Mouse (Mus musculus) fibroblast of lung, adult 2 months (primary cell): ENCODE measurements around the gene Samhd1.

ENCODE experiments used
- DNase-seq: peaks from one replicate; pipeline ENCODE4 v3.0.0-alpha.2; 2011; ENCODE audit warnings: low read depth

Samhd1 gene

DNA sequence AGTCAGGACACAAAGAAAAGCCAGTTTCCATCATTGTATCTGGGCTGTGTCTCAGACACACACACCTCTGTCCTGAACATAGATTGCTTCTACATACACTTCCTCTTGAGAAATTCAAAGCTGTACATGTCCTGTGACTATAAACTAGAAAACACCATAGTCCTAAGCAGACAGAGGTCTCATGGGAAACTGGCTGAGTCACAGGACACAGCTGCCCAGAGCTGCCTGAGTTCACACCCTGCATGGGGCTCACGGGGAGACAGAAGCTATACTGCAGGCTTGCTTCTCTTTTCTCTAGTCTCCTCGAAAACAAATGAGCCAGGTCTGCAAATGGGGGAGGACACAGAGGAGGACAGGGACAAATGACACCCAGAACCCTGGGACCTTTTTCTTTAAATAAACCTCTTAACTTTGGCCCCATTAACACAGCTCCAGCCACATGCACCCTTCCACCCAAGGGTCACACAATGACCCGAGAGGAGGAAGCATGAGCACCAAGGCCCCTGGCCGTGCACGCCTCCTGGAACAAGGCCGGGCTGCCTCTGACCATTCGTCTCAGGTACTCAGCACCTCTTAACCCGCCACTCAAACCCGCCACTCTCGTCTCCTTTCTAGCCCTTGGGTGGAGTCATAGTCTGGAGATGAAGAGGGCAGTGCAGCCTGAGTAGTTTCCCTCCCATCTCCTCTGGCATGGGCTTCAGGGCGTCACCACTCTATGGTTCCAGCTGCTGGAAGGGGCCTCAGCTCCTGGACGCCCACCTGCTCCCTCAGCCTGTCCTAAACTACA is 35.3 kb downstream of the Samhd1 start:
- no peak for DNase-seq

DNA sequence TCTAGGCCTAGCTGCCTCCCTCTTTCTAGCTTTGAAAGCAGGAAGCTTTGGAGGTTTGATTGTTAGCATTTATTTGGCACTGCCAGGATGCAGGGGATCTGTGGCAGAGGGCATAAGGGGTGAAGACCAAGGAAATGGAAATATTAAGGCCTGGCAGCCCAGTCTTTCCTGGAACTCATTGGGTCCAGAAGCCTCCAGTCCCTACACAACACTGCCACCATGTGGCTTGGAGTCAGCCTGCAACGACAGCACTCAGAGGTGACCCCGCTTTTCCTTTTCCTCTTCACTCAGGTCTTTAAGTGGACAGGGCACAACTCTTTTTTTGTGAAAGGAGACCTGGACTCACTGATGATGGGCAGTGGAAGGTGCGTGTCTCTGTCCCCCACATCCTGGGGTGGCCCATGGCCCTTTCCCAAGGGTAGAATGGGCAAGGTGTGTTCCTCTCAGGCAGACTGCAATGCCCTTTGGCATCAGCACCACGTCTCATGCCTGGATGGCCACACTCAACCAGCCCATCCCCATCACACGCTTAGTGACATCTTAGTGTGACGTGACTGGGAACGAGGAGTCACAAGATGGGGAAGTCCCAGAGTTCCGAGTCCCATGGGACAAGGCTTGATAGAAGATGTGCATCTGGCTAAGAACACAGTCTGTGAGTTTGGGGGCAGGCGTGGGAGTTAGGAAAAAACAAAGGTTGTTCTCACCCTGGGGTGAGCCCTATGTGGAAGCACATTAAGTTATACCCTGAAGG is 39.9 kb downstream of the Samhd1 start:
- DNase-seq, result no peak

GRCm38 (mm10) chr2:157092024-157092423 is 43.0 kb downstream of the Samhd1 start:
- DNase-seq, result no peak

DNA sequence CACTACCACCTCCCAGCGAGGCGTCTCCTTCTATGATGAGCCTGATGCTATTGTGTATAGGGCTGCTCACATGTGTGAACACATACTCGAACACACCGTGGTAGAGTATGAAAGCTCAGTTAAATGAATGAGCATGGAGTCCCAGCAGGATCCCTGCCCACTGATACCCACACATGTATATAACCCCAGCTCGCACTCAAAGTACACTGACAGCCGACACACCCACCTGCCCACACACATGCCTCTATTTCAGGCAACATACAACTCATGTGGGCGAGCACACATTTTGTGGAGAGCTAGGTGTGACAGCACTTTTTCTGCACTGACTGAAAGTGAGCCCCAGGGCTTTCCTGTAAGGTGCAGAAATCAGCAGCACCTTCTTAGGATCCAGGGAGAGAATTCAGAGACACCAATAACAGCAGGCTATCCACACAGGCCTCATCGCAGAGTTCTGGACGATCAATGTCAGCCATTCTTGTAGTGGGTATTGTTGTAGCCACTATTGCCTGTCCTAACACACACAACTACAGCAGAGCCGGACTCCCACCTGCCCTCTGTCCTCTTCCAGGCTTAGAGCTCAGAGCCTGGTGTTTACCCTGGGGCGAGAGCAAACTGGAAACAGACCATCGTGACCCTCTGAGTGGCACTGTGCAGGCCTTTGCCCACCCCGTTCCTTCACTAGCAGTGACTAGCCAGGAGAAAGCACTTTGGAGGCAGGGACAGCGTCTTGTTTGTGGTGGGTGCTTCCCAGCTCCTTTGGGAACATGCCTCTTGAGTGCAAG is 47.3 kb downstream of the Samhd1 start:
- DNase-seq, result no peak

DNA sequence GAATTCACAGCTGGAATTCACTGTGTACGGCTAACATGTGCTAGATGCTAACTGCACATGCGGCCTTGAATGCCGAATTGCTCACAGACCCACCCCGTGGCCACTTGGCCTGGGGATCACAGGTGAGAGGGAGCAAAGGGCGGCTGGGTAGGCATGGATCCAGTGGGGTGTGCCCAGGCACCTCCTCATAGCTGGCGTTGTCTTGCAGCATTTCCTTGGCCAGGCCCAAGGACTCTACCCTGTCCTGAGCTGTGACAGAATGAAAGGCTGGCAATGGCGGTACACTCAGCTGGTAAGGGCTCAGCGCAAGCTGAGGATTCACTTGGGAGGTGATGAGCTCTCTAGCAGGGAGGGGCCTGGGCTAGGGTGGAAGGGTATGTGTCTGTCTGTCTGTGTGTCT is 48.3 kb downstream of the Samhd1 start, which contains the start of gene Tldc2:
Gene Tldc2 (plus strand): TSS at position 260 of the 400 bp plus-strand sequence.
- no peak for DNase-seq

- DNase-seq, result no peak
Measured at GRCm38 (mm10) chr2:157084831-157085585, 50.1 kb downstream of the Samhd1 start.

DNA sequence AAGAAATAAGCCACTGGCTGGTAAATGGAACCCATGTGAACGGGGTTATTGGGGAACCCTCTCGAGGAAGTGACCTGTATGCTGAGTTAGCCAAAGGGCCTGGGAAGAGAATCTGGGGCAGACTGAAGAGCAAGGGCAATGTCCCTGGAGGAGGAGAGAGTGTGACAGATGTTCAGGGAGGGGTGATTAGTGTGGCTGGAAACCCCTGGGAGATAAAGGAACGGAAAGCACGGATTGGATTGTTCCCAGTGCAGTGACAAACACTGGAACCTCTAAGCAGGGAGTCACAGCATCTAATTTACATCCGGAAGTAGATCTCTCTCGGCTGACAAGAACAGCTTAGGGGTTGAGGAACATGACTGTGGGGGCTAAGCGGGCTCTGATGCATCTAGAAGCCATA is 53.1 kb downstream of the Samhd1 start:
- DNase-seq, result no peak

DNA sequence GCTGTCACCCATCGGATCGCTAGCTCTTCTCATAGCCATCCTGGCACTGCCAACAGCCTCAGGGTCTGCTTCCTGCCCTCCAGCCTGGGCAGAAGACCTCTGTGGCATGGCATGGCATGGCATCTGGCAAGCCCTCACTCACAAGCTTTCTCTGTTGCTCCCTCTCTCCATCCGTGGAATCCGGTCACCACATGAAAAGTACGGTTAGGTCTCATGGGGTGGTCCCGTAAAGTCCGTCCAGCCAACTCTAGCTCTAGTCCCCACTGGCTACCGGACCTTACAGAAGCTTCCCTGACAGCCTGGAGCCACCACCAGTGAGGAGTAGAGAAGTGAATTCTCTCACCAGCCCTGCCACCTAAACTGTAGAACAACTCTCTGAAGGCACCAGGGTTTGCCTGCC is 53.7 kb downstream of the Samhd1 start:
- no peak for DNase-seq

GRCm38 (mm10) chr2:157079701-157080180 is 55.3 kb downstream of the Samhd1 start:
- DNase-seq, result no peak

- DNase-seq, result no peak
Measured at GRCm38 (mm10) chr2:157078793-157079700, 56.0 kb downstream of the Samhd1 start, which contains the start of gene Soga1. Gene Soga1, minus strand, starts transcription at chr2:157079254.

DNA sequence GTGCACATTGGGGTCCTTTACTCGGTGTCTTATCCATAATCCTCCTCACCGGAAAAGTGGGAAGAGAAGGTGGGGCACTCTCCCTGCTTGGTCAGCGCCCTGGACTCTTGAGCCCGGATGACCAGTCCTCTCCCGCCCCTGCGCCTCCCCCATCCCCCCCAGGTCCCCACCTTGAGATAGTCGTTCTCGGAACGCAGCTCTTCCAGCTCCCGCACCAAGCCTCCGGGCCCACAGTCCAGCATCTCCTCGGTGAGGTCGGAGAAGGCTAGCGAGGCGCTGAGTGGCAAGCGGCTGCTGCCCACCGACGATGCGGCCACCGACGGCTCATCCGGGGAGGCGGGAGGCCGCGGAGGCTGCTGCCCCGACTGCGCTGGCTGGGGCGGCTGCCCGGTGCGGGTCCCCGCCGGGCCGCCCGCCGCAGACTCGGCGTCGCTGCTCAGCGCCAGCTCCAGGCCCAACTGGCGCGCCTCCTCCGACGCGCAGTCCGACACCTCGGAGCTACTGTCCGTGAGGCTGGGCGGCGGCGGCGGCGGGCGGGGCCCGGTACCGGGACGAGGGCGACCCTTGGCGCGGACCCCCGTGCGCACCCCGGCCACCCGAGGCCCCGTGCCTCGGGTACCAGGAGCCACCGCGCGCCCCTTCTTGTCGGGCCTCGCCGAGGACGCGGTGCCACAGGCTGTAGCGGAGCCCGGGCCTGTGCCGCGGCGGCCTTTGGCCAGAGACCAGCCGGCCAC is 56.8 kb downstream of the Samhd1 start:
- no peak for DNase-seq

GRCm38 (mm10) chr2:157077641-157078058 is 57.4 kb downstream of the Samhd1 start:
- DNase-seq, result no peak

DNA sequence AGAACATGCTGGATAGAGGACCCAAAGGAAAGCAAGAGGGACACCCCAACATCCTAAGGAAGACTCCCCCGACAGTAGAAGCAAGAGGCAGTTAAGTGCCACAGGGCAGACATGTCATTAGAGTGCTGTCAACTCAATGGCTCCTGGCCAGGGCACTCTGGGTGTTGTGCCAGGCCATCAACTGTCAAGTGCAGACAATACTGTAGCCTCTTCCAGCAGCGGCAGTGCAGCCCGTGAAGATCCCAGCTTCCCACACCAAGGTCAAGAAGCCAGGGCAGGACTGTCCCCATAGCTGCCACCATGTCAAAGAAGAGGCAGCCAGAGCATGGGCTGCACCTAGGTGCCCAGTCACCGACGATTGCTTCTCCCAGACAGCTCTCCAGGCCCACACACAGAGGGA is 57.9 kb downstream of the Samhd1 start:
- no peak for DNase-seq

DNA sequence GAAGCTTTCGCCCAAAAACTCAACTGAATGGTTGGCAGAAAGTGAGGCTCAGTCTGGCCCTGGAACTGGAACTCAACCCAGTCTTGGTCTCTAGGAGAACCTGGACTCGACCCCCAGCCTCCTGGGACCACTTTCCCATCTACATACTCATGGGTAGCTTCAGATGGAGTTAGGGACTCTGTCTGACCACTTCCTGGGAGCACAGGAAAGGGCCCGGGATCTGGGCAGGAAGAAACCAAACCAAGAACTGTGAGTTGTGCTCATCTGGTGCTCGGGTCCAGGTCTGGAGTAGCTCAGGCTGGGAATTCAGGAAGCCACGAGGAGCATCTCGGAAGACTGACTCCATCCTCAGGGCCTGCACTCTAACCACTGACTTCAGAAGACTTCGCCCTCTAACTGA is 58.5 kb downstream of the Samhd1 start:
- DNase-seq, result no peak

- DNase-seq, result no peak
Measured at GRCm38 (mm10) chr2:157075685-157076084, 59.4 kb downstream of the Samhd1 start.

- DNase-seq, result no peak
Measured at GRCm38 (mm10) chr2:157075226-157075625, 59.8 kb downstream of the Samhd1 start.

- DNase-seq, result no peak
Measured at GRCm38 (mm10) chr2:157074772-157075171, 60.3 kb downstream of the Samhd1 start.

DNA sequence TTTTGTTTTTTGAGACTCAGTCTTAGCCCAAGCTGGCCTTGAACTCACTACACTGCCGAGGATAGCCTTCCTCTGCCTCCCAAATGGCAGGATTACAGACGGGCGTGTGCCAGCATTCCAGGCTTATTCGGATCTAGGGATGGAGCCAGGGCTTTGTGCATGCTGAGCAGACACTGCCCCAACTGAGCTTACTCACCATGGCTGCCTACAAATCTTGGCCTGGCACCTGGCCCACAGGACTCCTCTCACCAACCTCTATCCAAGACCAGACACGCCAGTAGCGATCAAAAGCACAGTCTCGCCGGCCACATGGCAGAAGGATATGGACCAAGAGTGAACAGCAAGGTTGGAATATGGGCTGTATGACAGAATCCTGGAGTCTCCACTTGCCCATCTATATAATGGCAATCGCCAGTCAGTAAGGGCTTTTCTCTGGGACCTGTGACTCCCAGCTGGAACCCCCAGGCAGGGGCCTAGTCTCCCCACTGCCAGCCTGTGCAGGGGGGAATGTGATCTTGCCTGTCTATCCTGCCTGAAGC is 60.8 kb downstream of the Samhd1 start:
- peak; percentile 76 for DNase-seq

- DNase-seq, result no peak
Measured at GRCm38 (mm10) chr2:157073378-157074052, 61.5 kb downstream of the Samhd1 start.
